Mouse (Mus musculus) intestine, postnatal 0 days (tissue): Measurements from ENCODE around the gene Trim14. TPM values are rescaled to one million over a fixed set of nuclear protein-coding genes. Genes with fewer than 3 reads are reported as not detected.

Experiments
- ATAC-seq: fragments of 200-750 bp; cut with Nextera tagmentation; 2 replicates; pipeline ENCODE4 v1.8.0; 2017; ENCODE audit warnings: mild to moderate bottlenecking, moderate TSS enrichment, moderate library complexity
- H3K27ac ChIP-seq: fragments of 300-500 bp; sonication (generic); 2 replicates; pipeline ENCODE4 v1.5.1; 2014; ENCODE audit warnings: mild to moderate bottlenecking, low read depth, low read length, moderate library complexity
- H3K27me3 ChIP-seq: fragments of 300-500 bp; sonication (generic); replicated peaks from 2 replicates; pipeline ENCODE4 v1.6.1; 2014; ENCODE audit warnings: low read length, mixed read lengths; ENCODE audit not compliant: control insufficient read depth, insufficient read depth
- H3K36me3 ChIP-seq: fragments of 300-500 bp; sonication (generic); 2 replicates; pipeline ENCODE4 v1.6.1; 2014; ENCODE audit warnings: mild to moderate bottlenecking, moderate library complexity; ENCODE audit not compliant: control insufficient read depth, insufficient read depth
- H3K4me1 ChIP-seq: fragments of 300-500 bp; sonication (generic); replicated peaks from 2 replicates; pipeline ENCODE4 v1.6.1; 2014; ENCODE audit warnings: antibody characterized with exemption, low read length, mixed read lengths; ENCODE audit not compliant: control insufficient read depth, insufficient read depth
- H3K4me2 ChIP-seq: fragments of 300-500 bp; sonication (generic); replicated peaks from 2 replicates; pipeline ENCODE4 v1.6.1; 2014; ENCODE audit warnings: low read depth, mild to moderate bottlenecking, moderate library complexity
- H3K4me3 ChIP-seq: fragments of 300-500 bp; sonication (generic); 2 replicates; pipeline ENCODE4 v1.5.1; 2014; ENCODE audit warnings: low read depth, low read length
- H3K9ac ChIP-seq: fragments of 300-500 bp; sonication (generic); 2 replicates; pipeline ENCODE4 v1.6.1; 2014; ENCODE audit warnings: mild to moderate bottlenecking, low read depth, low read length
- H3K9me3 ChIP-seq: fragments of 300-500 bp; sonication (generic); 2 replicates; pipeline ENCODE4 v1.6.1; 2016; ENCODE audit warnings: mixed run types; ENCODE audit not compliant: control insufficient read depth
- CTCF ChIP-seq: sonication (generic); IDR thresholded peaks from 2 replicates; pipeline ENCODE4 v1.5.1; 2016; ENCODE audit warnings: low read depth, mild to moderate bottlenecking, control low read depth, antibody characterized with exemption, moderate library complexity
- WGBS: fragments of 180-500 bp; shearing (Covaris S2); extraction: QIAGEN DNeasy Blood & Tissue Kit; methylation state at CpG from one replicate; pipeline ENCODE4 v1.1.7; 2014; 5-methylcytosine and 5-hydroxymethylcytosine counted together
- polyA plus RNA-seq: library from polyadenylated mRNA; unstranded; fragments of >200 nt; fragmentation: Nextera tagmentation; extraction: Ambion mirVana; gene quantifications from 2 replicates; pipeline ENCODE4 v1.2.1, GENCODE M21; 2015

Trim14 gene
- polyA plus RNA-seq, 1 experiment from 2014 or later, result 14.1 TPM

DNA sequence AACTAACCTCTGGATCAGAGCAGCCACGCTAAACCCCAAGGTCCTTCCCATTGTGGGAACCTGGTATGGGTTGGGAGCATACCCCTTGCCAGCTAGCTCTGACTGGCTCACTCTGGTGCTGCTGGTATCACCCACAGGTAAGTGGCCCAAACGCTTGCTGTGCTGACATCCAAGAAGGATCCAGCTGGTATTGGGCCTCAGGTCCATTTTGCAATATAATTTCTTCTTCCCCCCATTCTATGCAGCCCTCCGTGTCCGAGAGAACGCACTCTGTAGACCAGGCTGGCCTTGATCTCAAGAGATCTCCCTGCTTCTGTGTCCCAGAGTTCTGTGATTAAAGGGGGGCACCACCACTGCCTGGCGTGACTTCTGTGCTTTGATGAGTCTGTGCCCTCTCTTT lies 42.9 kb downstream of the Trim14 start:
- WGBS, result 96% methylated on average over 6 of the region's 6 CpGs
- Histone ChIP-seq H3K4me3 (no peak overlapping the region), H3K27me3 (no peaks in the 10 kb centered on the region), H3K4me1 (no peaks in the 10 kb centered on the region; the same call in 1 of the 2 replicates), H3K4me2 (no peak overlapping the region), H3K36me3 (peaks cover 29% of the 10 kb centered on the region; the same call in 1 of the 2 replicates), H3K27ac (no peak overlapping the region), H3K9me3 (no peaks in the 10 kb centered on the region), H3K9ac (no peak overlapping the region)
- no peak for TF ChIP-seq CTCF
- ATAC-seq, result no peak

DNA sequence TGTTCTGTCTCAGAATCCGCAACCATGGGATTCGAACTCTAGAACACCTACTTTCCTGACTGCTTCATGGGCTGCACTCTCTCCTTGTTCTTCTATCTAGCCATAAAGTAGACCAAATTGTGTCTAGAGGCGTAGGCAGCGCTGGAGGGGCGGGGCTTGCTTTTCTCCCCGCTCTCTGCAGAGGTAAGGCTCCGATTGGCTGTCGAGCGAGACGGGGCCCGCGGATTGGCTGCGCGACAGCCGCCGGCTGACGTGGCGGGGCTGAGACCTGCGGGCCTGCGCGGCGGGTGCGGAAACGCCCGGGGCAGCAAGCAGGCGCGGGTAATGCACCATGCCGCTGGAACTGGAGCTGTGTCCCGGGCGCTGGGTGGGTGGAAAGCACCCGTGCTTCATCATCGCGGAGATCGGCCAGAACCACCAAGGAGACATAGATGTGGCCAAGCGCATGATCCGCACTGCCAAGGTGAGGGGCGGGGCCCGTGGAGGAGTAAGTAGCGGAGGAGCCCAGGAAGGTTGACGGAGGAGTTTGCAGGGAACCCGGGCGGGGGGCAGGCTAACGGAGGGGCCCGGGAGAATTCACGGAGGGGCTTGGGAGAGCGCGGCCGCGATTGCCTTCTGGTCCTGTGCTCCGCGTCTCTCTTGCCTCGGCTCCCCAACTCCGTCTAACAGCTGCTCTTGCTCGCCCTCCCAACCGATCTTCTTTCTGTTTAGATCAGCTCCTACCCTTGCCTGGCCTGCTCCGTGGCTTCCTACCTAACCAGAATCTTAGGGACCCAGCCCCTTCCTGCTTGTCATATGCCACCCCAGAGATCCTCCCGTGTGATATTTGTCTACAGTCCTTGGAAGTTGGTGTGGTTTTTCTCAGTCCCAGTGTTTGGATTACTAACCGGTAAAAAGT lies 46.7 kb downstream of the Trim14 start, which contains the start of gene Nans:
Gene Nans (plus strand): TSS at position 221 of the 898 bp plus-strand sequence.
- under 1% methylated on average over 57 of the region's 58 CpGs for WGBS
- Histone ChIP-seq H3K9me3 (no peaks in the 10 kb centered on the region), H3K4me3 (peak within 1 kb of the TSS; percentile 68), H3K27me3 (no peaks in the 10 kb centered on the region), H3K27ac (peak within 1 kb of the TSS; percentile 60), H3K36me3 (peaks cover 19% of the 10 kb centered on the region; the same call in 1 of the 2 replicates), H3K4me1 (no peaks in the 10 kb centered on the region; the same call in 1 of the 2 replicates), H3K9ac (peak within 1 kb of the TSS; percentile 59), H3K4me2 (peak within 1 kb of the TSS; percentile 78)
- ATAC-seq, result peak; percentile 95
- 0 out of 2 replicates have a peak, but pooled peaks have one; percentile 7 for TF ChIP-seq CTCF

DNA sequence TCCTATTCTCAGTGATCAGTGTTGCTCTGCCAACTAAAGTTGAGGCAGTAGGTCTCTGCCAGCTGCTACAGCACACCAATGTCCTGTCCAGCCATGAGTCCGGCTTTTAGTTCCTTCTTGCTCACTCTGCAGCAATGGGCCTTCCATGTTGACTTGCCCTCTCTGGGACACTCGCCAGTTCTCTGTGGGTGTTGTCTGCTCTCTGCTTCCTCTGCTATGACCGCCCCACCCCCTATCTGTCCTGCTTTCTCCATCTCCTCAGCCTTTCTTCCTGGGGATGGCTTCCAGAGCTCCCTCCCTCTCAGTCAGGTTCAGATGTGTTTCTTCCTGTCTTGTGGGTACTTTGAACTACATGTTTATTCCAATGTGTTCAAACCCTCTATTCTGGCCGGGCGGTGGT lies 48.6 kb downstream of the Trim14 start:
- 0 out of 2 replicates have a peak, but pooled peaks cover under 1% of the 10 kb centered on the region for H3K36me3 ChIP-seq
- 90% methylated on average over 5 of the region's 5 CpGs for WGBS
- ATAC-seq, result no peak
- H3K27ac ChIP-seq, result no peak overlapping the region
- no peaks in the 10 kb centered on the region for H3K27me3 ChIP-seq
- TF ChIP-seq CTCF, result no peak
- H3K4me2 ChIP-seq, result no peak overlapping the region
- no peaks in the 10 kb centered on the region; the same call in 1 of the 2 replicates for H3K4me1 ChIP-seq
- H3K9me3 ChIP-seq, result no peaks in the 10 kb centered on the region
- H3K4me3 ChIP-seq, result no peak overlapping the region
- H3K9ac ChIP-seq, result no peak overlapping the region

DNA sequence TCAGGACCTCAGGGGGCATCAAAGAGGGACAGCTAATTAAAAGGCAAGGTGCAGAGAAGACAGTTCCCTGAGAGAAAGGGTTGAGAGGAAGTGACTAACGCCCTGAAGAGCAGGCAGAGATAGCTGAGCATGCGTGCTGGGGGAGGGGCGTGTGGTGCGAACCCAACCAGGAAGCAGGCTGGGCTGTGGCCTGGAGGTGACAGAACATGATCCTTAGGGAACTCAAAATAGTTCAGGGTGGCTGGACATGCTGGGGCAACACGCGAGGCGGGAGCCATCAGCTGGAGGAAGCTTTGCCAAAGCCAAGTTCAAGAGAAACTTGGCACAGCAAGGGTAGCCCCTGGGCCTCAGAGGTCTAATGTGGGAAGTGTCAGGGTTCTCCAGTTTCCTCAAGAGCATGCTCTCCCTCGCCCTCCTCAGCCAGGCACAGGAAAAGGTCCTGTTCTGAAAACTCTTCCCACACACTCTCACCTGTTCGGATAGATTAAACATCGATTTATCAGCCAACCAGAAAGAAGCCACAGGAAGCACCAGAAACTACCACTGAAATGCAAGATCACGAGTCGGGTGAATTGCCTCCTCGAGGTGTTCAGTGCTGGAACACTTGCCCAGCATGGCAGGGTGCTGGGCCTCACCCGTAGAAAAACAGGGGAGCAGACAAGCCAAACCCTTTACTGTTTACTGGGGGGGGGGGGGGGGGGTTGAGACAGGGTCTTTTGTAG lies 50.1 kb downstream of the Trim14 start:
- Histone ChIP-seq H3K9me3 (no peaks in the 10 kb centered on the region), H3K4me1 (no peaks in the 10 kb centered on the region; the same call in 1 of the 2 replicates), H3K27ac (peak overlapping the region; percentile 35; the same call in 1 of the 2 replicates), H3K4me3 (no peak overlapping the region), H3K9ac (no peak overlapping the region), H3K36me3 (no peaks in the 10 kb centered on the region), H3K4me2 (no peak overlapping the region), H3K27me3 (no peaks in the 10 kb centered on the region)
- WGBS, result 41% methylated on average over 14 of the region's 14 CpGs
- TF ChIP-seq CTCF, result no peak
- ATAC-seq, result no peak

DNA sequence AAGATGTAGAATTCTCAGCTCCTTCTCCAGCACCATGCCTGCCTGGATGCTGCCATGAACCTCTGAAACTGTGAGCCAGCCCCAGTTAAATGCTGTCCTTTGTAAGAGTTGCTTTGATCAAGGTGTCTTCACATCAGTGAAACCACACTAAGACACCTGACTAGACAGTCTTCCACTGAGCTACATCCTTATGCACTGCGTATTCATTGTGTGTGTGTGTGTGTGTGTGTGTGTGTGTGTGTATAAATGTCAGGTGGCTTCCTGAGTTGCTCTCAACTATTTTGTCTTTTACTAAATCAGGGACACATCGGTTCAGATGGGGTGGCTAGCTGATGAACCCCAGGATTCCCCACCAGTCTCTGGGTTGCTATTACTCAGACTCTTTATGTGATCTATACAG lies 56.9 kb downstream of the Trim14 start:
- ATAC-seq, result no peak
- Histone ChIP-seq H3K27ac (no peak overlapping the region), H3K9me3 (no peaks in the 10 kb centered on the region), H3K4me1 (no peaks in the 10 kb centered on the region), H3K27me3 (no peaks in the 10 kb centered on the region), H3K4me2 (no peak overlapping the region), H3K4me3 (no peak overlapping the region), H3K36me3 (peaks cover 20% of the 10 kb centered on the region), H3K9ac (no peak overlapping the region)
- 98% methylated on average over 2 of the region's 2 CpGs for WGBS
- TF ChIP-seq CTCF, result no peak

DNA sequence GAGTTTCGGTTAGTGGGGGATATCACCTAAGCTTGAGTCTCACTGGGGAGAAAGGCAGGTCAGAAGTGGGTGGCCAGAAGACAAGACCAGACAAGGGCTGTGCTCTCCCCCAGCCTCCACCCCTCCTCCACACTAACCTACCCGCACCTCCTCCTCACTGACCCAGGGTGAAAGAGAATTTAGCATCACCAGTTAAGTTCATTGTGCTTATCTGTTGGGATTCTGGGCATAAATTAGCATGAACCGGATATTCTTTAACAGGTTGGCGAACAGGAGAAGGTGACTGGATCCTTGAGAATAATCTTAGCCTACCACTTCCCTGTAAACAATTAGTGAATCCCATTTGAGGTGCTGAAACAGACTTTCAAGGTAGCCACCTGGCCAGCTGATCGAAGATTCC lies 60.8 kb downstream of the Trim14 start:
- H3K9me3 ChIP-seq, result no peaks in the 10 kb centered on the region
- H3K4me2 ChIP-seq, result no peak overlapping the region
- no peak overlapping the region for H3K9ac ChIP-seq
- H3K27me3 ChIP-seq, result no peaks in the 10 kb centered on the region
- H3K36me3 ChIP-seq, result peaks cover 55% of the 10 kb centered on the region
- WGBS, result 91% methylated on average over 5 of the region's 5 CpGs
- H3K27ac ChIP-seq, result no peak overlapping the region
- no peak for ATAC-seq
- no peak for TF ChIP-seq CTCF
- no peaks in the 10 kb centered on the region for H3K4me1 ChIP-seq
- no peak overlapping the region for H3K4me3 ChIP-seq
